Comparison of ENCODE assay signal across 8 mouse cellular contexts in the genomic region with DNA sequence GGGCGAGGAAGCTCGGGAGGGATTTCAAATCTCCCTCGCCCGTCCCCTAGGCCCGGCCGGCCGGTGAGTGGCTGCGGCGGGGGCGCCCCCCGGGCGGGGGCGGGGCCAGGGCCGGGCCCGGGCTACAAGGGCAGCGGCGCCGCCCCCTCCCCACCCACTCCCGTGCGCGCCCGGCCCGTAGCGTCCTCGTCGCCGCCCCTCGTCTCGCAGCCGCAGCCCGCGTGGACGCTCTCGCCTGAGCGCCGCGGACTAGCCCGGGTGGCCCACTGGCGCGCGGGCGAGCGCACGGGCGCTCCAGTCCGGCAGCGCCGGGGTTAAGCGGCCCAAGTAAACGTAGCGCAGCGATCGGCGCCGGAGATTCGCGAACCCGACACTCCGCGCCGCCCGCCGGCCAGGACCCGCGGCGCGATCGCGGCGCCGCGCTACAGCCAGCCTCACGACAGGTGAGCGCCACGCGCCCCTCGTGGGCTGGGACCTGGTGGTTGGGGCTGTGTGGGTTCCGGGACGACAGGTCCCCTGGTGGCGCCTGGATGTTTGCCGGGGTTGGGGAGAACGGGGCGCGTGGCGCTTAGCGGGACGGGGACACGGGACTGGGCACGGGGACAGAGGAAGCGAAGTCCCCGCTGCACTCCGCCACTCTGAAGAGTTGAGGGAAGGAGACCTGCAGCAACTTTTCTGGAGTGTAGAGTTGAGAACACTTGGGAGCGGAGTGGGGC. TPM values are rescaled to one million over a fixed set of nuclear protein-coding genes. Genes with fewer than 3 reads are reported as not detected.
DNase-seq lines count a peak whose midpoint lies in the region; ATAC-seq and TF ChIP-seq lines count a peak whose summit lies in the region.

A gene (plus strand): TSS at position 153 of the 716 bp plus-strand sequence.

- ATAC-seq in intestine, postnatal 0 days = peak; percentile 79
- ATAC-seq in midbrain, embryonic 15.5 days (replicated peaks) = peak; percentile 90

- H3K27ac ChIP-seq in intestine, postnatal 0 days (ENCODE audit: low read depth, low read length) = no peak within 1 kb of the TSS
- H3K27ac ChIP-seq in midbrain, embryonic 15.5 days = peak within 1 kb of the TSS; percentile 32; the same call in 1 of the 2 replicates

- peak within 1 kb of the TSS; percentile 95 for H3K4me2 ChIP-seq in intestine, postnatal 0 days (replicated peaks; ENCODE audit: low read depth)
- peak within 1 kb of the TSS; percentile 91 for H3K4me2 ChIP-seq in midbrain, embryonic 15.5 days

- H3K4me3 ChIP-seq in intestine, postnatal 0 days (ENCODE audit: low read depth, low read length) = peak within 1 kb of the TSS; percentile 82
- peak within 1 kb of the TSS; percentile 77 for H3K4me3 ChIP-seq in midbrain, embryonic 15.5 days

- TF ChIP-seq CTCF in intestine, postnatal 0 days (IDR thresholded peaks at IDR 0.05; ENCODE audit: low read depth) = no peak; the same call in 1 of the 2 replicates

- WGBS in intestine, postnatal 0 days = under 1% methylated on average over 79 of the region's 93 CpGs
- under 1% methylated on average over 93 of the region's 93 CpGs for whole genome bisulfite sequencing in midbrain, embryonic 15.5 days

- DNase-seq in 3T3-L1 (ENCODE audit: low read depth, low spot score) = peak; percentile 37
- peak; percentile 81 for DNase-seq in adrenal gland, adult 2 months
- DNase-seq in embryo, embryonic 11 days = peak; percentile 90
- DNase-seq in heart, adult 18-20 months = peak; percentile 63 to 73
- peak; percentile 61 for DNase-seq in liver
- peak; percentile 44 to 72 for DNase-seq in spleen, postnatal 10 days (ENCODE audit: low spot score in 2 of 2)

- H3K27me3 ChIP-seq in intestine, postnatal 0 days (replicated peaks; ENCODE audit: control insufficient read depth, insufficient read depth, low read length) = no peaks in the 10 kb centered on the region
- peaks cover 6% of the 10 kb centered on the region; the same call in 1 of the 2 replicates for H3K27me3 ChIP-seq in midbrain, embryonic 15.5 days (replicated peaks)

- no peaks in the 10 kb centered on the region for H3K4me1 ChIP-seq in intestine, postnatal 0 days (replicated peaks; ENCODE audit: control insufficient read depth, insufficient read depth, low read length)
- peaks cover 18% of the 10 kb centered on the region for H3K4me1 ChIP-seq in midbrain, embryonic 15.5 days

- no peaks in the 10 kb centered on the region for H3K9me3 ChIP-seq in intestine, postnatal 0 days (ENCODE audit: control insufficient read depth)
- H3K9me3 ChIP-seq in midbrain, embryonic 15.5 days = no peaks in the 10 kb centered on the region

- H3K9ac ChIP-seq in intestine, postnatal 0 days (ENCODE audit: low read depth, low read length) = peak within 1 kb of the TSS; percentile 89
- peak within 1 kb of the TSS; percentile 66 for H3K9ac ChIP-seq in midbrain, embryonic 15.5 days

- H3K36me3 ChIP-seq in intestine, postnatal 0 days (ENCODE audit: control insufficient read depth, insufficient read depth) = no peaks in the 10 kb centered on the region
- H3K36me3 ChIP-seq in midbrain, embryonic 15.5 days (replicated peaks) = no peaks in the 10 kb centered on the region

RNA-seq across cellular contexts. Expression of the gene that starts here (rescaled TPM):
- total RNA-seq in adrenal gland, adult 2 months (2021) = 1 to 10 TPM; 1.4 to 1.9 TPM
- 1.2 and 1.7 TPM in 2 replicates for polyA plus RNA-seq in adrenal gland, adult 2 months (2012; rRNA removed)
- total RNA-seq in heart, adult 18-20 months (2021) = 1 to 10 TPM in 1 of 2 experiments, under 1 TPM in 1; 0.57 to 1.1 TPM
- polyA plus RNA-seq in intestine, postnatal 0 days (2015; fragmentation: Nextera tagmentation; extraction: Ambion mirVana) = 2.9 and 3.0 TPM in 2 replicates
- polyA plus RNA-seq in midbrain, embryonic 15.5 days (2015; fragmentation: Nextera tagmentation; extraction: Ambion mirVana) = 4.3 and 4.4 TPM in 2 replicates

Comparison
In these comparisons a context has a peak if more than half of its experiments do, and no peak if none do; other contexts are left out.
1. DNase-seq: peak in every context shown above with its lines; median percentile 90 in embryo, embryonic 11 days; 81 in adrenal gland, adult 2 months; 68 in heart, adult 18-20 months; 61 in liver; 58 in spleen, postnatal 10 days; 37 in 3T3-L1.